In genomic region chr6:67158765-67159164, GRCm38 (mm10) we compare ENCODE assay signal across 9 mouse cellular contexts.
DNase-seq lines count a peak whose midpoint lies in the region; ATAC-seq and TF ChIP-seq lines count a peak whose summit lies in the region.
"Had no signal": no experiment of that assay in that cellular context is flagged by ENCODE, and none has a peak within 500 bp of the region (broad histone marks: within the 10 kb centered on the region; RNA-seq: fewer than 3 reads in every experiment).

No protein-coding gene starts in this region.

- no peaks in the 10 kb centered on the region for H3K9me3 ChIP-seq in CH12.LX (replicated peaks; ENCODE audit: low read length)
- no peaks in the 10 kb centered on the region for H3K9me3 ChIP-seq in forebrain, embryonic 12.5 days
- H3K9me3 ChIP-seq in heart, embryonic 16.5 days (replicated peaks; ENCODE audit: control insufficient read depth, low read length): no peaks in the 10 kb centered on the region
- H3K9me3 ChIP-seq in liver, embryonic 15.5 days (replicated peaks): no peaks in the 10 kb centered on the region
- no peaks in the 10 kb centered on the region for H3K9me3 ChIP-seq in neural tube, embryonic 12.5 days
- H3K9me3 ChIP-seq in stomach, postnatal 0 days (ENCODE audit: control insufficient read depth, low read length): no peaks in the 10 kb centered on the region
- H3K9me3 ChIP-seq: limb, embryonic 15.5 days had no signal

- no peaks in the 10 kb centered on the region for H3K36me3 ChIP-seq in CH12.LX (replicated peaks in 1 of 2; ENCODE audit: control insufficient read depth in 1 of 2, insufficient read depth in 1 of 2, low read length in 1 of 2)
- H3K36me3 ChIP-seq in forebrain, embryonic 12.5 days (replicated peaks): no peaks in the 10 kb centered on the region
- H3K36me3 ChIP-seq in heart, embryonic 16.5 days (ENCODE audit: control insufficient read depth, insufficient read depth): no peaks in the 10 kb centered on the region
- H3K36me3 ChIP-seq in liver, embryonic 15.5 days (replicated peaks): no peaks in the 10 kb centered on the region
- no peaks in the 10 kb centered on the region for H3K36me3 ChIP-seq in neural tube, embryonic 12.5 days
- H3K36me3 ChIP-seq in stomach, postnatal 0 days (ENCODE audit: control insufficient read depth, insufficient read depth, low read length): no peaks in the 10 kb centered on the region
- H3K36me3 ChIP-seq: limb, embryonic 15.5 days had no signal

- in situ Hi-C loops in CH12.LX (cut with MboI; ENCODE audit: low pct_ligation_motif_present, low pct_unique_long_range_greater_than_20kb, low sequenced_read_pairs): loop anchor here (5.0 to 25.0 kb wide), 2 partner anchors 191 to 321 kb away; no protein-coding TSS in a partner anchor

- no peak for TF ChIP-seq POLR2A in CH12.LX (IDR thresholded peaks at IDR 0.05; ENCODE audit: low read depth, low read length)

- peak; percentile 57 to 93 for TF ChIP-seq CTCF in CH12.LX (conservative IDR thresholded peaks at IDR 0.05 in 1 of 2, IDR thresholded peaks at IDR 0.05 in 1 of 2; ENCODE audit: low read depth in 2 of 2, low read length in 2 of 2)
- TF ChIP-seq CTCF in stomach, postnatal 0 days (IDR thresholded peaks at IDR 0.05; ENCODE audit: low read depth): peak; percentile 95

- no peaks in the 10 kb centered on the region for H3K27me3 ChIP-seq in CH12.LX (replicated peaks)
- H3K27me3 ChIP-seq in forebrain, embryonic 12.5 days: no peaks in the 10 kb centered on the region
- no peaks in the 10 kb centered on the region for H3K27me3 ChIP-seq in heart, embryonic 16.5 days (ENCODE audit: control insufficient read depth, insufficient read depth, low read length)
- no peaks in the 10 kb centered on the region for H3K27me3 ChIP-seq in liver, embryonic 15.5 days
- no peaks in the 10 kb centered on the region for H3K27me3 ChIP-seq in neural tube, embryonic 12.5 days (replicated peaks)
- H3K27me3 ChIP-seq in stomach, postnatal 0 days (ENCODE audit: control insufficient read depth, insufficient read depth, low read length): no peaks in the 10 kb centered on the region
- H3K27me3 ChIP-seq: limb, embryonic 15.5 days had no signal

- DNase-seq in CH12.LX (ENCODE audit: extremely low read depth): peak; percentile 97
- DNase-seq in c-Kit-positive CD71-positive TER-119-positive erythroid progenitor cells, embryonic 14.5 days (ENCODE audit: low spot score): peak; percentile 94
- peak; percentile 88 to 92 for DNase-seq in kidney, postnatal 25 days
- peak; percentile 91 for DNase-seq in stomach, postnatal 0 days (ENCODE audit: low spot score)

- H3K4me3 ChIP-seq in CH12.LX (replicated peaks in 1 of 3; ENCODE audit: low read depth in 2 of 3, low read length in 2 of 3, poor library complexity in 1 of 3): no peak overlapping the region
- H3K4me3 ChIP-seq in forebrain, embryonic 12.5 days (replicated peaks): no peak overlapping the region
- H3K4me3 ChIP-seq in heart, embryonic 16.5 days (ENCODE audit: low read length): no peak overlapping the region
- no peak overlapping the region for H3K4me3 ChIP-seq in liver, embryonic 15.5 days (replicated peaks)
- H3K4me3 ChIP-seq in neural tube, embryonic 12.5 days: no peak overlapping the region
- H3K4me3 ChIP-seq in stomach, postnatal 0 days (ENCODE audit: low read depth, low read length): no peak overlapping the region
- H3K4me3 ChIP-seq: limb, embryonic 15.5 days had no signal

- peak; percentile 94 for TF ChIP-seq RAD21 in CH12.LX (IDR thresholded peaks at IDR 0.05; ENCODE audit: low read depth, low read length)

- dilution Hi-C loops in CH12.LX (cut with MboI; ENCODE audit: extremely low pct_ligation_motif_present, extremely low pct_unique_long_range_greater_than_20kb, low sequenced_read_pairs): no loop called here

- peaks cover 4 to 27% of the 10 kb centered on the region in 2 experiments; a peak in 3 of 4 replicates for H3K4me1 ChIP-seq in CH12.LX (ENCODE audit: control insufficient read depth in 1 of 2, insufficient read depth in 2 of 2)
- H3K4me1 ChIP-seq in forebrain, embryonic 12.5 days: no peaks in the 10 kb centered on the region
- no peaks in the 10 kb centered on the region; the same call in 1 of the 2 replicates for H3K4me1 ChIP-seq in heart, embryonic 16.5 days (ENCODE audit: control insufficient read depth, insufficient read depth, low read length)
- H3K4me1 ChIP-seq in liver, embryonic 15.5 days (replicated peaks): peaks cover 53% of the 10 kb centered on the region
- no peaks in the 10 kb centered on the region for H3K4me1 ChIP-seq in neural tube, embryonic 12.5 days
- no peaks in the 10 kb centered on the region for H3K4me1 ChIP-seq in stomach, postnatal 0 days (replicated peaks; ENCODE audit: control insufficient read depth, insufficient read depth)
- H3K4me1 ChIP-seq: limb, embryonic 15.5 days had no signal

- H3K9ac ChIP-seq in CH12.LX (ENCODE audit: insufficient read depth, low read depth): no peak overlapping the region
- H3K9ac ChIP-seq in forebrain, embryonic 12.5 days: no peak overlapping the region
- no peak overlapping the region for H3K9ac ChIP-seq in heart, embryonic 16.5 days (ENCODE audit: low read length)
- no peak overlapping the region; the same call in 1 of the 2 replicates for H3K9ac ChIP-seq in liver, embryonic 15.5 days
- no peak overlapping the region for H3K9ac ChIP-seq in neural tube, embryonic 12.5 days
- no peak overlapping the region for H3K9ac ChIP-seq in stomach, postnatal 0 days (ENCODE audit: low read length)
- H3K9ac ChIP-seq: limb, embryonic 15.5 days had no signal

- TF ChIP-seq EP300 in CH12.LX (IDR thresholded peaks at IDR 0.05; ENCODE audit: low read length): no peak
- no peak for TF ChIP-seq EP300 in stomach, postnatal 0 days (optimal IDR thresholded peaks at IDR 0.05)

- H3K4me2 ChIP-seq in CH12.LX (ENCODE audit: insufficient read depth, low read depth, poor library complexity, severe bottlenecking): no peak overlapping the region
- peak overlapping the region; percentile 3; the same call in 1 of the 2 replicates for H3K4me2 ChIP-seq in forebrain, embryonic 12.5 days
- peak overlapping the region; percentile 32 for H3K4me2 ChIP-seq in heart, embryonic 16.5 days (ENCODE audit: low read depth, low read length)
- peak overlapping the region; percentile 62 for H3K4me2 ChIP-seq in liver, embryonic 15.5 days
- peak overlapping the region; percentile 24; the same call in 1 of the 2 replicates for H3K4me2 ChIP-seq in neural tube, embryonic 12.5 days (replicated peaks)
- H3K4me2 ChIP-seq in stomach, postnatal 0 days (replicated peaks; ENCODE audit: low read depth): no peak overlapping the region
- H3K4me2 ChIP-seq: limb, embryonic 15.5 days had no signal

- H3K79me2 ChIP-seq in CH12.LX (replicated peaks; ENCODE audit: control insufficient read depth, extremely low read depth, insufficient read depth, poor library complexity, severe bottlenecking): no peaks in the 10 kb centered on the region

- WGBS in forebrain, embryonic 12.5 days: 3% methylated on average over 10 of the region's 10 CpGs
- 1% methylated on average over 10 of the region's 10 CpGs for WGBS in heart, embryonic 16.5 days
- WGBS in liver, embryonic 15.5 days (ENCODE audit: insufficient replicate concordance): under 1% methylated on average over 10 of the region's 10 CpGs
- WGBS in neural tube, embryonic 12.5 days: 4% methylated on average over 10 of the region's 10 CpGs
- under 1% methylated on average over 10 of the region's 10 CpGs for WGBS in stomach, postnatal 0 days

- ATAC-seq in forebrain, embryonic 12.5 days (ENCODE audit: low FRiP score): peak; percentile 90
- ATAC-seq in heart, embryonic 16.5 days (replicated peaks; ENCODE audit: extremely low read depth, insufficient read depth, low FRiP score): peak; percentile 78
- ATAC-seq in liver, embryonic 15.5 days (ENCODE audit: insufficient read depth): peak; percentile 1; the same call in 1 of the 2 replicates
- peak; percentile 90 for ATAC-seq in neural tube, embryonic 12.5 days (ENCODE audit: low FRiP score, low read depth)
- ATAC-seq in stomach, postnatal 0 days (ENCODE audit: low FRiP score, low TSS enrichment): peak; percentile 91

- no peak overlapping the region for H3K27ac ChIP-seq in CH12.LX (ENCODE audit: insufficient read depth, low read depth)
- H3K27ac ChIP-seq in forebrain, embryonic 12.5 days: no peak overlapping the region
- H3K27ac ChIP-seq in heart, embryonic 16.5 days (ENCODE audit: low read length): no peak overlapping the region
- peak overlapping the region; percentile 97 for H3K27ac ChIP-seq in liver, embryonic 15.5 days (replicated peaks)
- no peak overlapping the region for H3K27ac ChIP-seq in neural tube, embryonic 12.5 days
- H3K27ac ChIP-seq in stomach, postnatal 0 days (replicated peaks): no peak overlapping the region
- H3K27ac ChIP-seq: limb, embryonic 15.5 days had no signal

TF ChIP-seq in CH12.LX, 34 proteins besides CTCF, POLR2A, EP300 and RAD21:
- peak; percentile 88 for TF ChIP-seq SMC3 (IDR thresholded peaks at IDR 0.05; ENCODE audit: low read depth, low read length)
- no peak for TF ChIP-seq MEF2A (IDR thresholded peaks at IDR 0.05; ENCODE audit: borderline replicate concordance, low read depth, low read length)
- TF ChIP-seq POLR2AphosphoS2 (IDR thresholded peaks at IDR 0.05; ENCODE audit: low read depth, low read length): no peak
- TF ChIP-seq ZC3H11A (IDR thresholded peaks at IDR 0.05; ENCODE audit: low read depth, low read length): peak; percentile 59
- TF ChIP-seq RCOR1 (conservative IDR thresholded peaks at IDR 0.05; ENCODE audit: low read depth, low read length): no peak
- TF ChIP-seq TCF12 (IDR thresholded peaks at IDR 0.05; ENCODE audit: low read depth, low read length): 0 out of 2 replicates have a peak, but pooled peaks have one; percentile 24
- TF ChIP-seq KAT2A (IDR thresholded peaks at IDR 0.05; ENCODE audit: insufficient replicate concordance, low read length): no peak
- TF ChIP-seq ELF1 (IDR thresholded peaks at IDR 0.05; ENCODE audit: low read depth, low read length): peak; percentile 68
- 0 out of 2 replicates have a peak, but pooled peaks have one; percentile 16 for TF ChIP-seq MYC (IDR thresholded peaks at IDR 0.05; ENCODE audit: low read depth, low read length)
- TF ChIP-seq MAZ (IDR thresholded peaks at IDR 0.05; ENCODE audit: low read depth, low read length): peak; percentile 62; the same call in 1 of the 2 replicates
- TF ChIP-seq MAX (IDR thresholded peaks at IDR 0.05; ENCODE audit: low read length): no peak; the same call in 1 of the 2 replicates
- no peak for TF ChIP-seq MXI1 (IDR thresholded peaks at IDR 0.05; ENCODE audit: low read depth, low read length)
- no peak for TF ChIP-seq ZNF384 (IDR thresholded peaks at IDR 0.05; ENCODE audit: low read depth, low read length)
- TF ChIP-seq NELFE (IDR thresholded peaks at IDR 0.05; ENCODE audit: low read depth, low read length): 0 out of 2 replicates have a peak, but pooled peaks have one; percentile 28
- TF ChIP-seq ZKSCAN1 (IDR thresholded peaks at IDR 0.05; ENCODE audit: borderline replicate concordance, low read depth, low read length): no peak
- TF ChIP-seq BHLHE40 (IDR thresholded peaks at IDR 0.05; ENCODE audit: low read depth, low read length): no peak
- TF ChIP-seq IRF4 (IDR thresholded peaks at IDR 0.05; ENCODE audit: low read depth, low read length): no peak
TF ChIP-seq in CH12.LX: peak in this region for 7.

Comparison
In these comparisons a context has a peak if more than half of its experiments do, and no peak if none do; other contexts are left out.
1. H3K4me2 ChIP-seq: peak in forebrain, embryonic 12.5 days (single experiment), heart, embryonic 16.5 days (single experiment), liver, embryonic 15.5 days (single experiment) and neural tube, embryonic 12.5 days (single experiment); none in CH12.LX (single experiment) and stomach, postnatal 0 days (single experiment).
2. ATAC-seq: peak in every context shown above with its lines; median percentile 91 in stomach, postnatal 0 days; 90 in forebrain, embryonic 12.5 days; 90 in neural tube, embryonic 12.5 days; 78 in heart, embryonic 16.5 days; 1 in liver, embryonic 15.5 days.
3. Peak in every context shown above with its lines, with median percentiles within 50 percentile points of each other: DNase-seq.